Comparison of ENCODE assay signal across 8 mouse cellular contexts in genomic region chr6:37354449-37355179, GRCm38 (mm10). TPM values are rescaled to one million over a fixed set of nuclear protein-coding genes. Genes with fewer than 3 reads are reported as not detected.
DNase-seq lines count a peak whose midpoint lies in the region; ATAC-seq and TF ChIP-seq lines count a peak whose summit lies in the region.

No protein-coding gene starts in this region.

- H3K4me1 ChIP-seq in limb, embryonic 14.5 days (ENCODE audit: control insufficient read depth, insufficient read depth, low read length), result peaks cover 25% of the 10 kb centered on the region
- peaks cover 2% of the 10 kb centered on the region; the same call in 1 of the 2 replicates for H3K4me1 ChIP-seq in midbrain, embryonic 16.5 days (ENCODE audit: control insufficient read depth, insufficient read depth, low read length)

- peak; percentile 39; the same call in 1 of the 2 replicates for TF ChIP-seq POLR2A in limb, embryonic 14.5 days (IDR thresholded peaks at IDR 0.05; ENCODE audit: borderline replicate concordance, extremely low read depth, insufficient read depth, insufficient read length)

- H3K27ac ChIP-seq in limb, embryonic 14.5 days (replicated peaks; ENCODE audit: low read depth, low read length), result peak overlapping the region; percentile 82
- H3K27ac ChIP-seq in midbrain, embryonic 16.5 days (ENCODE audit: low read length), result no peak overlapping the region

- no peaks in the 10 kb centered on the region for H3K27me3 ChIP-seq in limb, embryonic 14.5 days (ENCODE audit: control insufficient read depth, insufficient read depth, low read length)
- no peaks in the 10 kb centered on the region for H3K27me3 ChIP-seq in midbrain, embryonic 16.5 days (ENCODE audit: control insufficient read depth, insufficient read depth, low read depth, low read length)

- no peak overlapping the region for H3K4me2 ChIP-seq in limb, embryonic 14.5 days (replicated peaks; ENCODE audit: low read depth, low read length, severe bottlenecking)
- peak overlapping the region; percentile 39 for H3K4me2 ChIP-seq in midbrain, embryonic 16.5 days (ENCODE audit: low read length)

- peak; percentile 92 for DNase-seq in 3T3-L1 (ENCODE audit: low read depth, low spot score)
- peak; percentile 81 for DNase-seq in adrenal gland, postnatal 10 days
- peak; percentile 85 for DNase-seq in embryo, embryonic 9.5 days (ENCODE audit: extremely low spot score)
- DNase-seq in heart, adult 8-10 months (ENCODE audit: low spot score), result peak; percentile 70
- peak; percentile 73 for DNase-seq in kidney, adult 18-20 months
- peak; percentile 93 for DNase-seq in limb, embryonic 14.5 days (ENCODE audit: low spot score)
- DNase-seq in spleen, postnatal 36 days (ENCODE audit: low spot score in 2 of 2), result peak; percentile 36 to 46

- WGBS in limb, embryonic 14.5 days, result 26% methylated on average over 17 of the region's 17 CpGs
- WGBS in midbrain, embryonic 16.5 days, result 32% methylated on average over 17 of the region's 17 CpGs

- no peak overlapping the region for H3K4me3 ChIP-seq in limb, embryonic 14.5 days (replicated peaks; ENCODE audit: low read length)
- no peak overlapping the region for H3K4me3 ChIP-seq in midbrain, embryonic 16.5 days (ENCODE audit: low read depth, low read length)

- no peaks in the 10 kb centered on the region for H3K9me3 ChIP-seq in limb, embryonic 14.5 days (ENCODE audit: control insufficient read depth, low read length)
- H3K9me3 ChIP-seq in midbrain, embryonic 16.5 days (replicated peaks; ENCODE audit: control insufficient read depth, low read length, poor library complexity, severe bottlenecking), result no peaks in the 10 kb centered on the region

- peak; percentile 66 for ATAC-seq in limb, embryonic 14.5 days (ENCODE audit: low FRiP score, low read depth)
- peak; percentile 30; the same call in 1 of the 2 replicates for ATAC-seq in midbrain, embryonic 16.5 days

- H3K36me3 ChIP-seq in limb, embryonic 14.5 days (ENCODE audit: control insufficient read depth, insufficient read depth, low read length), result peaks cover 82% of the 10 kb centered on the region
- H3K36me3 ChIP-seq in midbrain, embryonic 16.5 days (ENCODE audit: control insufficient read depth, insufficient read depth, low read length), result no peaks in the 10 kb centered on the region

- H3K9ac ChIP-seq in limb, embryonic 14.5 days (ENCODE audit: low read depth, low read length, severe bottlenecking), result no peak overlapping the region
- no peak overlapping the region for H3K9ac ChIP-seq in midbrain, embryonic 16.5 days (ENCODE audit: low read depth, low read length)

RNA-seq across cellular contexts. Expression of gene Dgki, which starts 54.6 kb away (rescaled TPM):
- 1 to 10 TPM; 2.1 to 2.5 TPM for total RNA-seq in adrenal gland, postnatal 10 days (2021)
- total RNA-seq in heart, adult 8-10 months (2022), result 1 to 10 TPM in 1 of 4 experiments, under 1 TPM in 3; 0.11 to 1.3 (median 0.27) TPM
- 0.58 and 0.69 TPM in 2 replicates for polyA plus RNA-seq in limb, embryonic 14.5 days (2012; rRNA removed)
- polyA plus RNA-seq in limb, embryonic 14.5 days (2014; fragmentation: Nextera tagmentation; extraction: Ambion mirVana), result 0.59 and 0.85 TPM in 2 replicates
- polyA plus RNA-seq in midbrain, embryonic 16.5 days (2015; fragmentation: Nextera tagmentation; extraction: Ambion mirVana), result 7.4 and 7.6 TPM in 2 replicates

Comparison
In these comparisons a context has a peak if more than half of its experiments do, and no peak if none do; other contexts are left out.
1. DNase-seq: peak in every context shown above with its lines; median percentile 93 in limb, embryonic 14.5 days; 92 in 3T3-L1; 85 in embryo, embryonic 9.5 days; 81 in adrenal gland, postnatal 10 days; 73 in kidney, adult 18-20 months; 70 in heart, adult 8-10 months; 41 in spleen, postnatal 36 days.